Mouse (Mus musculus) inflammation-experienced regulatory T-cells, adult 6 months (primary cell): ENCODE results near the gene Cdh23. TPM values are rescaled to one million over a fixed set of nuclear protein-coding genes. Genes with fewer than 3 reads are reported as not detected.

Source experiments
- ATAC-seq: one replicate; pipeline ENCODE4 v1.8.0; 2017
- polyA plus RNA-seq, 3 experiments: library from polyadenylated mRNA; unstranded; fragments of 100-300 nt; shearing (Covaris generic); gene quantifications; one replicate each; pipeline ENCODE4 v1.2.1; 2017

Gene Cdh23
- polyA plus RNA-seq, 3 experiments from 2014 or later: 5.0 to 7.1 (median 5.6) TPM

GRCm38 (mm10) chr10:60634391-60634790 is 61.9 kb downstream of the Cdh23 start:
- no peak for ATAC-seq

GRCm38 (mm10) chr10:60626086-60626485 is 70.2 kb downstream of the Cdh23 start:
- ATAC-seq: no peak

GRCm38 (mm10) chr10:60625511-60625910 is 70.8 kb downstream of the Cdh23 start:
- ATAC-seq: no peak

- ATAC-seq: no peak
Observed at GRCm38 (mm10) chr10:60624945-60625344, 71.3 kb downstream of the Cdh23 start.

GRCm38 (mm10) chr10:60624217-60624708 is 72.0 kb downstream of the Cdh23 start:
- no peak for ATAC-seq

GRCm38 (mm10) chr10:60622836-60623235 is 73.5 kb downstream of the Cdh23 start:
- ATAC-seq: no peak

GRCm38 (mm10) chr10:60621470-60622170 is 74.7 kb downstream of the Cdh23 start:
- ATAC-seq: no peak

- no peak for ATAC-seq
Observed at GRCm38 (mm10) chr10:60615898-60616297, 80.4 kb downstream of the Cdh23 start.

- ATAC-seq: no peak
Observed at GRCm38 (mm10) chr10:60612893-60613292, 83.4 kb downstream of the Cdh23 start.

GRCm38 (mm10) chr10:60607166-60607565 is 89.1 kb downstream of the Cdh23 start:
- ATAC-seq: no peak

- no peak for ATAC-seq
Observed at GRCm38 (mm10) chr10:60606661-60607060, 89.6 kb downstream of the Cdh23 start.

GRCm38 (mm10) chr10:60602235-60602634 is 94.1 kb downstream of the Cdh23 start:
- ATAC-seq: no peak

- no peak for ATAC-seq
Observed at GRCm38 (mm10) chr10:60595166-60595565, 101.1 kb downstream of the Cdh23 start.

GRCm38 (mm10) chr10:60592881-60593575 is 103.3 kb downstream of the Cdh23 start:
- no peak for ATAC-seq

GRCm38 (mm10) chr10:60591281-60591680 is 105.0 kb downstream of the Cdh23 start:
- ATAC-seq: no peak

GRCm38 (mm10) chr10:60590241-60590640 is 106.0 kb downstream of the Cdh23 start:
- no peak for ATAC-seq

GRCm38 (mm10) chr10:60585691-60586090 is 110.6 kb downstream of the Cdh23 start:
- no peak for ATAC-seq

GRCm38 (mm10) chr10:60582956-60583355 is 113.3 kb downstream of the Cdh23 start:
- no peak for ATAC-seq

- ATAC-seq: no peak
Observed at GRCm38 (mm10) chr10:60580666-60581065, 115.6 kb downstream of the Cdh23 start.

- ATAC-seq: no peak
Observed at GRCm38 (mm10) chr10:60578738-60579538, 117.4 kb downstream of the Cdh23 start.

GRCm38 (mm10) chr10:60577920-60578737 is 118.2 kb downstream of the Cdh23 start:
- no peak for ATAC-seq
